Mouse (Mus musculus) forebrain, embryonic 13.5 days (tissue): ENCODE measurements around the gene Khdrbs1. TPM values are rescaled to one million over a fixed set of nuclear protein-coding genes. Genes with fewer than 3 reads are reported as not detected.

Source experiments
- ATAC-seq: fragments of 200-750 bp; cut with Nextera tagmentation; 2 replicates; pipeline ENCODE4 v1.8.0; 2017
- H3K27ac ChIP-seq: fragments of 300-500 bp; sonication (generic); 2 replicates; pipeline ENCODE4 v1.5.1; 2015; ENCODE audit warnings: inconsistent platforms, mild to moderate bottlenecking, moderate library complexity
- H3K27me3 ChIP-seq: fragments of 300-500 bp; sonication (generic); 2 replicates; pipeline ENCODE4 v1.6.1; 2015; ENCODE audit warnings: mild to moderate bottlenecking, inconsistent platforms
- H3K36me3 ChIP-seq: fragments of 300-500 bp; sonication (generic); 2 replicates; pipeline ENCODE4 v1.6.1; 2015; ENCODE audit warnings: mild to moderate bottlenecking, inconsistent platforms; ENCODE audit not compliant: poor library complexity, severe bottlenecking
- H3K4me1 ChIP-seq: fragments of 300-500 bp; sonication (generic); 2 replicates; pipeline ENCODE4 v1.6.1; 2015; ENCODE audit warnings: inconsistent platforms
- H3K4me2 ChIP-seq: fragments of 300-500 bp; sonication (generic); 2 replicates; pipeline ENCODE4 v1.6.1; 2015; ENCODE audit warnings: inconsistent platforms, mild to moderate bottlenecking, moderate library complexity
- H3K4me3 ChIP-seq: fragments of 300-500 bp; sonication (generic); 2 replicates; pipeline ENCODE4 v1.5.1; 2015; ENCODE audit warnings: mild to moderate bottlenecking, inconsistent platforms
- H3K9ac ChIP-seq: fragments of 300-500 bp; sonication (generic); 2 replicates; pipeline ENCODE4 v1.6.1; 2015; ENCODE audit warnings: mild to moderate bottlenecking, inconsistent platforms
- H3K9me3 ChIP-seq: fragments of 300-500 bp; sonication (generic); replicated peaks from 2 replicates; pipeline ENCODE4 v1.6.1; 2016; ENCODE audit warnings: inconsistent platforms
- WGBS: fragments of 180-500 bp; shearing (Covaris S2); methylation state at CpG from one replicate; pipeline ENCODE4 v1.1.7; 2015; 5-methylcytosine and 5-hydroxymethylcytosine counted together
- polyA plus RNA-seq: library from polyadenylated mRNA; unstranded; fragments of >200 nt; fragmentation: Nextera tagmentation; extraction: Ambion mirVana; gene quantifications from 2 replicates; pipeline ENCODE4 v1.2.1, GENCODE M21; 2015

Gene Khdrbs1
- polyA plus RNA-seq = 190 TPM in 2 replicates

GRCm38 (mm10) chr4:129742232-129743009, at the start of gene Khdrbs1:
Khdrbs1 (minus strand) TSS chr4:129742303.
- WGBS = under 1% methylated on average over 75 of the region's 76 CpGs
- ATAC-seq = peak; percentile 94
- Histone ChIP-seq H3K36me3 (no peaks in the 10 kb centered on the region), H3K4me3 (peak within 1 kb of the TSS; percentile 100), H3K27me3 (no peaks in the 10 kb centered on the region), H3K4me1 (peaks cover 34% of the 10 kb centered on the region), H3K4me2 (peak within 1 kb of the TSS; percentile 83), H3K27ac (peak within 1 kb of the TSS; percentile 99), H3K9ac (peak within 1 kb of the TSS; percentile 100), H3K9me3 (no peaks in the 10 kb centered on the region)

DNA sequence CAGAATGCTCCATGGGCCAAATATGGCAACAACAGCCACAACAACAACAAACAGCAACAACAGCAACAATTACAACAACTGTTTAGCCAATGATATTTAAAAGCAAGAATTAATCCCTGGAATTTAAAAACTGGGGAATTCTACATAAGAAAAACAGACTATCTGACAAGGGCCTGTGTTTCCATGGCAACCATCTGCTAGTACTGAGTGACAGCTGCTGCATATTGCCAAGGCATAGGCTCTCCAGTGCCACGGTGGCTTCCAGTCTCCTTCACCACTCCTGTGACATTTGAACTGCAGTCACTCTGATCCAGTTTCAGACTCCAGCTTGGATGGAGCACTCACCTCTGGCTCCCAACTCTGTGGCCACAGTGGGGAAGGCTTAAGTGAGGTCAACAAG, 49.3 kb upstream of the Khdrbs1 start:
- no peaks in the 10 kb centered on the region for H3K27me3 ChIP-seq
- H3K36me3 ChIP-seq = no peaks in the 10 kb centered on the region
- peak; percentile 77; the same call in 1 of the 2 replicates for ATAC-seq
- no peak overlapping the region for H3K4me2 ChIP-seq
- no peaks in the 10 kb centered on the region for H3K9me3 ChIP-seq
- H3K9ac ChIP-seq = no peak overlapping the region
- H3K4me1 ChIP-seq = peaks cover 28% of the 10 kb centered on the region
- peak overlapping the region; percentile 59 for H3K27ac ChIP-seq
- no peak overlapping the region for H3K4me3 ChIP-seq
- 17% methylated on average over 1 of the region's 1 CpGs for WGBS

DNA sequence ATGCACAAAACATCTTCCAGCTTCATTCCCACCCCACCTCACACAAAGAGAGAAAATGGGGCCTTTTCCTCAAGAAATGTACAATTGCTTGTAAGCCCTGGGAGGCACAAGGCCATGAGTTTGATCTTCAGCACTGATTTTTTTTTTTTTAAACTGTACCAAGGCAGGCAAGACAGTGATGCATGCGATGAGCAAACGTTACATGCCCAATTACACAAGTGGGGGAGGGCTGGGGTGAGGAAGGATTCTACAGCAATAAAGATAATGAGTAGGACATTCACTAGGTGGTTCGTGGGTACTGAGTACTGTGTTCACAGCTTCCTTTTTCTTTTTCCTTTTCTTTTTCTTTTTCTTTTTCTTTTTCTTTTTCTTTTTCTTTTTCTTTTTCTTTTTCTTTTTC, 48.4 kb upstream of the Khdrbs1 start:
- Histone ChIP-seq H3K4me2 (no peak overlapping the region), H3K9ac (no peak overlapping the region), H3K4me1 (peaks cover 20% of the 10 kb centered on the region), H3K27me3 (no peaks in the 10 kb centered on the region), H3K27ac (no peak overlapping the region), H3K4me3 (no peak overlapping the region), H3K9me3 (no peaks in the 10 kb centered on the region), H3K36me3 (no peaks in the 10 kb centered on the region)
- no peak for ATAC-seq
- 78% methylated on average over 3 of the region's 3 CpGs for WGBS

GRCm38 (mm10) chr4:129789635-129790034, 47.5 kb upstream of the Khdrbs1 start:
- Histone ChIP-seq H3K36me3 (no peaks in the 10 kb centered on the region), H3K4me1 (peaks cover 12% of the 10 kb centered on the region), H3K27me3 (no peaks in the 10 kb centered on the region), H3K9ac (no peak overlapping the region), H3K9me3 (no peaks in the 10 kb centered on the region), H3K27ac (no peak overlapping the region), H3K4me2 (no peak overlapping the region), H3K4me3 (no peak overlapping the region)
- WGBS = 96% methylated on average over 2 of the region's 2 CpGs
- ATAC-seq = no peak

- Histone ChIP-seq H3K9ac (no peak overlapping the region), H3K4me2 (no peak overlapping the region), H3K4me1 (peaks cover 9% of the 10 kb centered on the region), H3K36me3 (no peaks in the 10 kb centered on the region), H3K27me3 (no peaks in the 10 kb centered on the region), H3K9me3 (no peaks in the 10 kb centered on the region), H3K4me3 (no peak overlapping the region), H3K27ac (no peak overlapping the region)
- WGBS = 80% methylated on average over 8 of the region's 8 CpGs
- no peak for ATAC-seq
These were observed 46.6 kb upstream of the Khdrbs1 start for GRCm38 (mm10) chr4:129788693-129789092.

- no peaks in the 10 kb centered on the region for H3K36me3 ChIP-seq
- no peak overlapping the region for H3K4me2 ChIP-seq
- no peak overlapping the region for H3K4me3 ChIP-seq
- no peak overlapping the region for H3K27ac ChIP-seq
- H3K4me1 ChIP-seq = peaks cover 19% of the 10 kb centered on the region
- no peak for ATAC-seq
- H3K9ac ChIP-seq = no peak overlapping the region
- no peaks in the 10 kb centered on the region for H3K9me3 ChIP-seq
- 1% methylated on average over 4 of the region's 4 CpGs for WGBS
- H3K27me3 ChIP-seq = no peaks in the 10 kb centered on the region
These were observed 43.1 kb upstream of the Khdrbs1 start for GRCm38 (mm10) chr4:129785178-129785577.

- peaks cover 19% of the 10 kb centered on the region for H3K4me1 ChIP-seq
- WGBS = 79% methylated on average over 5 of the region's 5 CpGs
- no peak overlapping the region for H3K4me3 ChIP-seq
- no peak overlapping the region for H3K4me2 ChIP-seq
- H3K9ac ChIP-seq = no peak overlapping the region
- ATAC-seq = no peak
- H3K9me3 ChIP-seq = no peaks in the 10 kb centered on the region
- 0 out of 2 replicates have a peak overlapping the region, but pooled peaks have one; percentile 14 for H3K27ac ChIP-seq
- H3K36me3 ChIP-seq = no peaks in the 10 kb centered on the region
- H3K27me3 ChIP-seq = no peaks in the 10 kb centered on the region
These were observed 41.4 kb upstream of the Khdrbs1 start for GRCm38 (mm10) chr4:129783506-129783905.

DNA sequence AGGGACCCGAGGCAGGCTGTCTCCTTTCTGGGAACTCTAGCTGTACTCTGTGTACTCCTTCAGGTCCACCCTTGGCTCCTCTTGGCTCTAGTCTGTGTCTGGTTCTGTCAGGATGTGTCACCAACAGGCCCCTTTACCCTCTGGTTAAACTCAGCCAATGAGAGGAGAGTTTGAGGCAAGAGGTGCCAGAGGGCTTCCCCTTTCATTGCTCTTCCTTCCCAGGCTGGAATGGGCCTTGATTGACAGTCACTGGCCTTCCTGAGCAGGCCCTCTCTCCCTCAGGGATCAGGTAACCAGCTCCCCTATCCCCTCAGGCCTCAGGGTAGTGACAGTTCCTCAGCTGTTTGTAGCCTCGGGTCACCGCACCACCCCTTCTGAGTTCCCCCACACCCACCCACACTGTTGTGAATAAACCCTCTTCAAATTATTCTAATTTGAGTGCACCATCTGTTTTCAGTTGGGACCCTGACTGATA, 40.8 kb upstream of the Khdrbs1 start:
- Histone ChIP-seq H3K36me3 (no peaks in the 10 kb centered on the region), H3K4me3 (no peak overlapping the region), H3K4me1 (peaks cover 19% of the 10 kb centered on the region), H3K27me3 (no peaks in the 10 kb centered on the region), H3K4me2 (no peak overlapping the region), H3K27ac (no peak overlapping the region; the same call in 1 of the 2 replicates), H3K9ac (no peak overlapping the region), H3K9me3 (no peaks in the 10 kb centered on the region)
- peak; percentile 57; the same call in 1 of the 2 replicates for ATAC-seq
- WGBS = 42% methylated on average over 3 of the region's 3 CpGs

GRCm38 (mm10) chr4:129781881-129782675, 40.0 kb upstream of the Khdrbs1 start:
- ATAC-seq = no peak
- no peak overlapping the region for H3K4me2 ChIP-seq
- H3K27ac ChIP-seq = no peak overlapping the region; the same call in 1 of the 2 replicates
- WGBS = 14% methylated on average over 4 of the region's 4 CpGs
- H3K9ac ChIP-seq = no peak overlapping the region; the same call in 1 of the 2 replicates
- peaks cover 19% of the 10 kb centered on the region for H3K4me1 ChIP-seq
- H3K27me3 ChIP-seq = no peaks in the 10 kb centered on the region
- no peak overlapping the region for H3K4me3 ChIP-seq
- no peaks in the 10 kb centered on the region for H3K36me3 ChIP-seq
- H3K9me3 ChIP-seq = no peaks in the 10 kb centered on the region

DNA sequence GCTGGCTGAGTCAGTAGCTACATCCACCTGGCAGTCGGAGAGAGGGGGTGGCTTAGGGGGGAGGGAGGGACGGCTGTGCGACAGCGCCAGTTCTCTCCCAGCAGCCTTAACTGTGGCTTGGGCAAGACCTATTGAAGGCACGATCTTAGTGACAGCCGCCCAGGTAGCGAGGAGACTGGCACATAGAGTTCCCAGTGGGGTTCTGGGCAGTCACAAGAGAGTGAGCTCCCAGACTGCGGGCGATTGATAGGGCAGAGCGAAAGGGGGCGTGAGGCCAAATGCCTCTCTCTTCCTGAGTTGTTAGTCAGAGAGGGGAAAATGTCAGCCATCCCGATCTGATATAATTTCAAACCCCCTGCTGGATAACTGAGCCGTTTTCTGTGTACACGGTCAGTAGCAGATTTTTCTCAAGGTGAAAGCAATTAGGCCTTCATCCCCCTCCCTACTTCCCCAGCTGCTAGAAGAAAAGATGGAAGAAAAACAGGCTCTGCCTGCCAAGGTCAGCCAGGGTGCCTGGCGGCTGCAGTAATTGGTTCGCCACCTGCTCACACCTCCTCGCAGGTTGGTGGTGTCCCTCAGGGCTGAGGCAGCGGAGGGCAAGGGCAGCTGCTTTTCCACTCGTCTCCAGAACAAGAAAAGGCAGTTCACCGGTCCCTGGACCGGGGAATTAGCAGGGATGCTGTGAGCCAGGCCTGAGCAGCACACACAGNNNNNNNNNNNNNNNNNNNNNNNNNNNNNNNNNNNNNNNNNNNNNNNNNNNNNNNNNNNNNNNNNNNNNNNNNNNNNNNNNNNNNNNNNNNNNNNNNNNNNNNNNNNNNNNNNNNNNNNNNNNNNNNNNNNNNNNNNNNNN, 29.8 kb upstream of the Khdrbs1 start:
- Histone ChIP-seq H3K27ac (peak overlapping the region; percentile 57), H3K27me3 (peaks cover 3% of the 10 kb centered on the region; the same call in 1 of the 2 replicates), H3K9me3 (no peaks in the 10 kb centered on the region), H3K9ac (peak overlapping the region; percentile 48), H3K4me1 (peaks cover 34% of the 10 kb centered on the region), H3K4me2 (peak overlapping the region; percentile 52), H3K36me3 (no peaks in the 10 kb centered on the region), H3K4me3 (no peak overlapping the region; the same call in 1 of the 2 replicates)
- 2% methylated on average over 21 of the region's 21 CpGs for WGBS
- peak; percentile 59 for ATAC-seq

DNA sequence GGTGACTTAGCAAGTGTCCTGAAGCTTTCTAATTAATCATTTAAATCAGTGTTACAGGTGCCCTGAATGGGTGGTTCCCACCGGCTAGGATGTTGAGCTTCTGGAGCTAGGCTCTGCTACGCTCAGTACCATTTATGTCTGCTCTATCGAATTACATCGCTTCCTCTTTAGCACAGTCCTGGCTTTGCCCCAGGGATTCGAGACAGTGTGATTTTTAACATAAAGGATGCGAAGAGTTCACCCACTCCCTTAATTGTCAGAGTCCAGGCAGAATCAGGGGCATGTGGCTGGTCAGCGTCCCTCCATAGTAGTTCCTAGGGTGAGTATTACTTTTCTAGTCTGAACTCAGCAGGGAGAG, 29.2 kb upstream of the Khdrbs1 start:
- no peaks in the 10 kb centered on the region for H3K36me3 ChIP-seq
- peak overlapping the region; percentile 57; the same call in 1 of the 2 replicates for H3K27ac ChIP-seq
- 0 out of 2 replicates have a peak overlapping the region, but pooled peaks have one; percentile 45 for H3K9ac ChIP-seq
- no peak overlapping the region; the same call in 1 of the 2 replicates for H3K4me3 ChIP-seq
- H3K4me1 ChIP-seq = peaks cover 34% of the 10 kb centered on the region
- peaks cover 3% of the 10 kb centered on the region; the same call in 1 of the 2 replicates for H3K27me3 ChIP-seq
- WGBS = 21% methylated on average over 7 of the region's 7 CpGs
- ATAC-seq = no peak
- H3K9me3 ChIP-seq = no peaks in the 10 kb centered on the region
- H3K4me2 ChIP-seq = peak overlapping the region; percentile 52
